Mouse (Mus musculus): ENCODE results near the gene Il17re.
A peak's percentile ranks its signal among the peaks of the same experiment; 100 is the strongest.

Gene Il17re

DNA sequence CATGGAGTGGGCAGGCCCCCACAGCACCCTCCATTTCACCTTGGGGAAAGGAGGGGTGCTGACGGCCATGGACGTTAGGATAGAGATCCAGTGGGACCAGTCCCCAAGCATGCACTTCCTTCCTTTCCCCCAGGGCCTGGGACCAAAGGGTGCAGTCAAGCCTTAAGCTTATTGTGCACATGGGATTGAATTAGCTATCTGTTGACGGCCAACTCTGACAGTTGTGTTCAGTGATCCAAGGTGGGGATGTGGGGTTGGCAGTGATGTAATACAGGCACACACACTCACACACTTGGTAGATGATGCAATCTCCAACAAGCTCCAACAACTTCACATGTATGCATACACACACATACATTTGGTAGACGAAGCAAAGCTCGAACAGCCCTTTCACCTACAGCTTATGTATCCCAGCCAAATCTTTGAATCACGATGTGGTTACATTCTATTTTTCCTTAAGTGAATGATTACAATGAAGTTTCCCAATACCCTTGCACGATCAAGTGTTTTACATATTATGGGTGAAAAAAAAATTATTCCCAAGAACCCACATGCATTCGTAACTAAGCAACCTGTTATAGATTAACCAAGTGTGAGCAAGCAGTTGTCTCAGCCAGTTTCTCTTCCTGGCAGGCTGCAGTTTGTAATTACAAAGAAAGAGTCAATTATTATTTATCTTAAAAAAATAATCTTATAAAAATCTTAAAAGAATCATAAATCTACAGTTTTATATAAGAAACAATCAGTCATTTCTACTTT lies 13.9 kb upstream of the Il17re start:
- DNase-seq = no peak

DNA sequence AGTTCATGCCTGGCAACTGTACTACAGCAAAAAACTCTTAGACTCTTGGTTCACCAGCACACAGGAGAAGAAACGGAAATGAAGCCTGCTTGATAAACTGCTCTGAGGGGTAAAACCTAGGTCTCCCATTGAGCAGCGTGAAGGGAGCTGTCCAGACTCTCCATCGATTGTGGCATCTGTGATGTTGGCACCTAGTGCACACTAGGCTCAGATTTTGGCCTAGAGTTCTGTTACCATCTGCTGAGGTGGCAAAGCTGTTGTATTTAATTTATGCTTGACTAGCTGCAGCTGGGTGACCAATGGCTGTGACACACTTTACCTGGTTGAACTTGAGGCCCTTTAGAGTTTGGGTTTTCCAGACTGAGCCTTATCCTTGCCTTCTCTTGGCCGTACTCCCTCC lies 10.6 kb upstream of the Il17re start:
- DNase-seq = peak; percentile 56

DNA sequence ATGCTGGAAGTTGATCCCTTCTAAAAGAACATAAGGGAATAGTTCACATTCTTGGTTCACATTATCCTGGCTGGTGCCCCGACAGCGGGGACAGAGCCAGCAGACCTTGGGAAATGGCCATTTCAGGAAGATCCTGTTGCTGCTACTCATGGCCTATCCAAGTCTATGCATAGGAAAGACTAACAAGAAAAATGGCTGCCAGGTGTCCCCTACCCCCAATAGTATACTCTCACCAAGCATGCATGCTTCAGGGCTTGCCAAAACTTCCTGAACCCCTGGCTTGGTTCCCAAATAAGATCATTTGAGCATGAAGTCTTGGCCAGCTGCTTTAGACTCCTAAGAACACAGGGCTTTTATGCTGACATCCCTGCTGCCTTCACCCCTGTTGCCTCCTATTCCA lies 6.4 kb upstream of the Il17re start:
- no peak for DNase-seq

DNA sequence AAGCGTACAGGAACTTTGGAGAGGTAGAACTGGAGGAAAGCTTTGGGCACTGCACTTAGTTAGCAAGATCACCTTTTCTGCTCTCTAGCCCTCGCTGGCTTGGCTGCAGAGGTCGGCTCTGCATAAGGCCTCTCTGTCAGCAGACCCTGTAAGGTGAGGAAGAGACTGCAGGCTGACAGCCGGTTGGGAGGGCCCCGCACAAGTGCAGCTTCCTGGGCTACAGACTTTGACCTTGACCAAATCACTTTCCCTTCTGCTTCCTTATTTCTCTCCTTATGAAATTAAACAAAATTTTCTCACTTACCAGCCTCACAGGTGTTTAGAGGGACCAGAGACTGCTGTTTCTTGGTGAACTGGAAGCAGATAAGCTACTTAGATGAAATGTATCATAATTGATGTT lies 3.3 kb upstream of the Il17re start:
- no peak for DNase-seq

DNA sequence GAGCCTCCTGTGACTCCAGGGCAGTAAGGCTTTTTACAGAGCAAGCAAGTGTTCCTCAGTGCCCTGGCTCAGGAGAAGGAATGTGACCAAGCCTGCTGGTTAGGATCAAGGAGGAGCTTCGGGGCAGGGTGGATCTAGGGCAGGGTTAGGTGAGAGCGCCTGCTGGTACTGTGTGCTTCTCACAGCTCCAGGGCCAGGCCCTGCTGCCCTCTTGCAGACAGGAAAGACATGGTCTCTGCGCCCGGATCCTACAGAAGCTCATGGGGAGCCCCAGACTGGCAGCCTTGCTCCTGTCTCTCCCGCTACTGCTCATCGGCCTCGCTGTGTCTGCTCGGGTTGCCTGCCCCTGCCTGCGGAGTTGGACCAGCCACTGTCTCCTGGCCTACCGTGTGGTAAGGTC lies 351 bp downstream of the Il17re start:
- peak; percentile 60 for DNase-seq

DNA sequence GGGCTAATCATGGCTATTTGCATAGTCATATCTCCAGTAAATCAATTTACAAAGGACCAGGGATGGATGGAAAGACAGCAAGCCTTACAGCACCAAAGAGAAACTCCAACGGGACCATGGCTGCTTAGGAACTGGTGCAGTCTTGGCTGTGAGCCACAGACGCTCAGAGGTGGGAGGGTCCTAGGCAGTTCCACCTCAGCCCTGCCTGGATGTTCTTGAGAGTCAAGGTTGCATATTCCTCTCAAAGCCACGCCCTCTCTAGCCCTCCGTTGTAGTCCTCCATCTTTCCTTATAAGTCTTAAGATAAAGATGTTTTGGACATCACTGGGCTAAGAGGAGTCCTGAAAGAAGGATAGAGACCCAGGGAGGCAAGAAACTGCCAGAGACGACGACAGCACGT lies 5.8 kb downstream of the Il17re start:
- DNase-seq = no peak

DNA sequence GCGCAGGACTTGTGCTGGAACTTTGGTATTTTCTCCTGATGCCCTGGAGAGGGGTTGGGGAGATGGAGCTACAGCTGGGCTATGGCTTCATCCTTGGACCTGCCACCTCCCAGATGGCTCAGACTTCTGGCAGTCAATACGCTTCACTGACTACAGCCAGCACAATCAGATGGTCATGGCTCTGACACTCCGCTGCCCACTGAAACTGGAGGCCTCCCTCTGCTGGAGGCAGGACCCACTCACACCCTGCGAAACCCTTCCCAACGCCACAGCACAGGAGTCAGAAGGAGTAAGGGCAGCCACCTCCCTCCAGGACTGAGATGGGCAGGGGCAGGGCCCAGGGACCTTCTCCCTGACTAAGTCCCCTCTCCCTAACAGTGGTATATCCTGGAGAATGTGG lies 7.3 kb downstream of the Il17re start:
- no peak for DNase-seq

DNA sequence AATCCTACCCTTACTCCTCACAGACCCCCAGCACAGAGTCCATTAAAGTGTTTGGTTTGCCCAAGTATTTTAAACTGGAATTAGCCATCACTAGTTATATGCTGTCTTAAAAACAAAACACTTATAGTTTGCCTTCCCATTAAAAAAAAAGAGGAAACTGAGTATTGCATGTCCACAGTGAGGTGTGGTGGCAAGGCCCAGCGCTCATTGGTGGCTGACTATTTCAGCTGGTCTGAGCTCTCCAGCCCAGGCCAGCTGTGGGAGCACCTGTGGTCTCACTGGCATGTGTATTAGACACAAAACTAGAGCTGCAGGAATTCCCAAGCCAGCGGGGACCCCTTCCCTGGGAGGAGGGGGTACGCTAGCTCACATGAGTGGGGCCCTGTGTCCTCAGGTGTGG lies 10.2 kb downstream of the Il17re start:
- DNase-seq = no peak

DNA sequence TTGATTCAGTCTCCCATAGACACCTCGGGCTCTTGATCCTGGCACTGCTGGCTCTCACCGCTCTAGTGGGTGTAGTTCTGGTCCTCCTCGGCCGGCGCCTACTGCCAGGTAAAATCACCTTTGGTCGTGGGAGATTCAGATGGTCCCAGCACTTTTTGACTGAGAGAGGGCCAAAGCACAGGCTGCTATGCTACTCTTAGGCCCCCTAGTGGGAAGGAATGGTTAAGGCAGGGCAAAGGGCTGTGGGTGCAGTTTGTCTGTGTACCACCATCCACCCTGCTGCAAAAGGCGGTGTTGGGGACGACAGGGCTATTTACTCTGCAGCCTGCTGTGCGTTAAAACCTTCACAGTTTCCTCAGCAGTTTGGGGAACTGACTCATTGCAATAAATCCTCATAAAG lies 10.7 kb downstream of the Il17re start:
- peak; percentile 77 for DNase-seq

DNA sequence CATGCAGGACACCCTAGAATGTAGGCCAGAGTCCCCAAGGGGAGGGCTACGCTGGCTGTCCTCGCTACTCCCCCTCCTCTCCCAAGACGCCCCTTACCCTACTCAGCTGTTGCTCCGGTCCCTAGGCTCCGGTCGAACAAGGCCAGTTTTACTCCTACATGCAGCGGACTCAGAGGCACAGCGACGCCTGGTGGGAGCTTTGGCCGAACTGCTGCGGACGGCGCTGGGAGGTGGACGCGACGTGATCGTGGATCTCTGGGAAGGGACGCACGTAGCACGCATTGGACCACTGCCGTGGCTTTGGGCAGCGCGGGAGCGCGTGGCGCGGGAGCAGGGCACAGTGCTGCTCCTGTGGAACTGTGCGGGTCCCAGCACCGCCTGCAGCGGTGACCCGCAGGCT lies 11.1 kb downstream of the Il17re start:
- peak; percentile 84 for DNase-seq

DNA sequence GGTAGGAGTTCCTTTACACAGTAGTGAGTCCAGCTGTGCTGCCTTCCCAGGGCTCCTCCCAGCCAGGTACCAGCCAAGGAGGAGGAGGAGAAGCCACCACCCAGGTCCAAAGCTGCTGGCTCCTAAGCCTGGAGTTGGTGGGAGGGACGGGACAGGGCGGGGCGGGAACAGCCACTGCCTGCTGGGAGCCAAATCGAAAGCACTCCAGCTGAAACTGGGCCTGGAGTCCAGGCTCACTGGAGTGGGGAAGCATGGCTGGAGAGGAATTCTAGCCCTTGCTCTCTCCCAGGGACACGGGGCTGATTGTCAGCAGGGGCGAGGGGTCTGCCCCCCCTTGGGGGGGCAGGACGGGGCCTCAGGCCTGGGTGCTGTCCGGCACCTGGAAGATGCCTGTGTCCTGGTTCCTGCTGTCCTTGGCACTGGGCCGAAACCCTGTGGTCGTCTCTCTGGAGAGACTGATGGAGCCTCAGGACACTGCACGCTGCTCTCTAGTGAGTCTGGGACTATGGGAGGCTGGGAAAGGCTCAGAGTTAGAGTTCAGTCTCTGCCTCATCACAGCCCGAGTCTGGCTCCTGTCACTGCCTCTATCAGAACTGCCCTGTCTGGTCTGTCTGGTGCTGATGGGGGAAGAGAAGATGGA lies 13.1 kb downstream of the Il17re start, which contains the start of gene Il17rc:
Gene Il17rc (plus strand): TSS at position 131 of the 640 bp plus-strand sequence.
- peak; percentile 41 for DNase-seq

DNA sequence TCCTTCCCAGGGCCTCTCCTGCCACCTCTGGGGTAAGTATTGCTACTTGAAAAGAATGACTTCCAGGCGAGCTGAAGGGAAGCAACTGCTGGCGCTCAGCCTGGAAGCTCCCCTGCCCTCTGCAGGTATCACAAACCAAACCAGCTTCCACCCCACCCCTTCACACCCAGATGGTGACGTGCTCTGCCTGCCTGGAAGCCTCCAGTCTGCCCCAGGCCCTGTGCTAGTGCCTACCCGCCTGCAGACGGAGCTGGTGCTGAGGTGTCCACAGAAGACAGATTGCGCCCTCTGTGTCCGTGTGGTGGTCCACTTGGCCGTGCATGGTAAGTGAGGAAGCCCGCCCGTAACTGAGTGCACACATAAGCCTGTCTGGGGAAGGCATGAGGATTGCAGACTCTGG lies 13.8 kb downstream of the Il17re start:
- no peak for DNase-seq

DNA sequence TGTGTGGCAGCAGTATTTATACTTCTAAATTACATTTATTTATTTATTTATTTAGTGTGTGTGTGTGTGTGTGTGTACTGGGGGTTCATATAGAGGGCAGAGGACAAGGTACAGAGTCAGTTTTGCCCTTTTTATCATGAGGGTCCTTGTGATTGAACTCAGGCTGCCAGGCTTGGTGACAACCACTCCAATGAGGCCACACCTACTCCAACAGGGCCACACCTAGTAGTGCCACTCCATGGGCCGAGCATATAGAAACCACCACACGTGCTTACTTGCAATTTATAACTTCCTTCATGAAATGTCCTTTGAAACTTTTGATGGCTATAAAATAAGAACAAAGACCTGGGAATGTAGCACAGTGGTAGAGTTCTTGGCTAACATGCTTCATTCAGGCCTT lies 15.0 kb downstream of the Il17re start:
- DNase-seq = no peak

DNA sequence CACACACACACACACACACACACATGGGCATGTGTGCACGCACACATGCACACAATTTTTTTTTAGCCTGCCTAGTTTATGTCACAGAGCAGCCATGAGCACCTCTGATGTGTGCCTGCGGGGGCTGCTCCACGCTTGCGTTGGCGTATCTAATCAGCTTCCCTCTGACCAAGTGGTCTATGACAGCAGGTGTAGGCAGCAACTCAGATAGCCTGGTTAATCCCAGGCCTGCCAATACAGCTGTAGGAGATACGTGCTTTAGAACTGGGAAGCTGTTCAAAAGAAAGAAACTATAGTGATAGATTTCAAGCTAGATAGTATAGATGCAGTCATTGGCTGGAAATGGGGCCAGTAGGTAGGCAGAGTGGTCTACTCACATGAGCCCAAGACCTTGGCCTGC lies 15.4 kb downstream of the Il17re start:
- DNase-seq = no peak

DNA sequence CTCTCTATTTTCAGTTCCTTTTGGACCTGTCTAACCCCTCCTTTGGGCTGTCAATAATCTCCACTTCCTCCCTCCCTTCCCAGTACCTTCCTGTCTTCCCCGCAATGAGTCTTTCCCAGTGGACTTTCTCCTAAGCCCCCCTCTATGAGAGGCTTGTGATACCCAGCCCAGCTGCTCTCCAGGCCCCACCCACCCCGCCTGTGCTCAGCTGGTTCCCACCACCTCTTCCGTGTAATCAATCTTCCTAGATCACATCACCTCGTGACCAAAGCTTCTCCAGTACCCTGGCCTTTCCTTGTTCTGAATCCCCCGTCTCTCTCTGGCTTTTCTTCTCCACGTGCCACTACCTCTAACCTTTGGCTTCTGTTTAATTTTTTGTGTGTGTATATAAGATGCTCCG lies 19.1 kb downstream of the Il17re start:
- DNase-seq = no peak

DNA sequence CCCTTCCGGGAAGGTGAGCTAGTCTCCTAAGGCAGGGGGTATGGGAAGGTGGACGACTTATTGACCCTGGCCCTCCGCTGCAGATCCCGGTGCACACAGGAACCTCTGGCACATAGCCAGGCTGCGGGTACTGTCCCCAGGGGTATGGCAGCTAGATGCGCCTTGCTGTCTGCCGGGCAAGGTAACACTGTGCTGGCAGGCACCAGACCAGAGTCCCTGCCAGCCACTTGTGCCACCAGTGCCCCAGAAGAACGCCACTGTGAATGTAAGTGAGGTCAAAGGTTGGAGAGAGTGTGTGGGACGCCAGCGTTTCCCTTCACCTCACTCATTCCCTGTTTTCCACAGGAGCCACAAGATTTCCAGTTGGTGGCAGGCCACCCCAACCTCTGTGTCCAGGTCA lies 20.6 kb downstream of the Il17re start:
- DNase-seq = peak; percentile 36

DNA sequence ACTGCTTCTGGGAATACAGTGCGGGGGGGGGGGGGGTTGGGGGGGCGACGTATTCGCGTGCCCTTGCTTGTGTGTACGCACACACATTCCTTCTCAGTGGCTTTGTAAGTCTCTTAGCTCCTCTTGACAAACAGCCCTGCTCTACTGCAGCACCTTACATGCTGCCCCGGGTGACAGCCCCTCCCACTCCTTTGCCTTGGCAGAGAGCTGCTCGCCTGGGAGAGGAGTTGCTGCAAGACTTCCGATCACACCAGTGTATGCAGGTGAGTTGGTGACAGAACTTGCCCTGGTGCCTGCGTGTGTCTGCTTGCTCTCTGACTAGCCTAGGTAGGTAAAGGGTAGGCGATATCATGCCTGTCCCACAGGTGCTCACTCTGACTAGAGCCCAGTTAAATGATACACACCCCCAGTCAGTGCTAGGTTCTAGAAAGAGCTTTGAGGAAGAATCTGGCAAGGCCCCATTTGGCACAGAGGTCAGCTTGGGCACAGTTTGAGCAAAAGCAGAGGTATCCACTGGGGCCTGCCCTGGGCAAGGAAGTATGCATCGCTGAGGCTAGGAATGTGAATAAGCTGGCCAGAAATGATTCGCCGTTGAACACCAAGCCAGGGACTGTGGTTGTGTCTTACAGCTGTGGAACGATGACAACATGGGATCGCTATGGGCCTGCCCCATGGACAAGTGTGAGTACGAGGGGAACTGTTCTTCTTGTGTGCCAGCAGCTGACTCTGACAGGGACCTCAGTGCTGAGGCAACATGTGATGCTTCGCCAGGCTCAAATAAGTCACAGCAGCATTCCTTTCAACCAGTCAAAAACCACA lies 22.5 kb downstream of the Il17re start:
- peak; percentile 48 for DNase-seq

DNA sequence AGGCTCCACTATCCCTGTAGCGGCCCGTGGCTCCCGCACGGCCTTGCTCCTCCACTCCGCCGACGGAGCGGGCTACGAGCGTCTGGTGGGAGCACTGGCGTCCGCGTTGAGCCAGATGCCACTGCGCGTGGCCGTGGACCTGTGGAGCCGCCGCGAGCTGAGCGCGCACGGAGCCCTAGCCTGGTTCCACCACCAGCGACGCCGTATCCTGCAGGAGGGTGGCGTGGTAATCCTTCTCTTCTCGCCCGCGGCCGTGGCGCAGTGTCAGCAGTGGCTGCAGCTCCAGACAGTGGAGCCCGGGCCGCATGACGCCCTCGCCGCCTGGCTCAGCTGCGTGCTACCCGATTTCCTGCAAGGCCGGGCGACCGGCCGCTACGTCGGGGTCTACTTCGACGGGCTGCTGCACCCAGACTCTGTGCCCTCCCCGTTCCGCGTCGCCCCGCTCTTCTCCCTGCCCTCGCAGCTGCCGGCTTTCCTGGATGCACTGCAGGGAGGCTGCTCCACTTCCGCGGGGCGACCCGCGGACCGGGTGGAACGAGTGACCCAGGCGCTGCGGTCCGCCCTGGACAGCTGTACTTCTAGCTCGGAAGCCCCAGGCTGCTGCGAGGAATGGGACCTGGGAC lies 24.3 kb downstream of the Il17re start:
- DNase-seq = peak; percentile 77

DNA sequence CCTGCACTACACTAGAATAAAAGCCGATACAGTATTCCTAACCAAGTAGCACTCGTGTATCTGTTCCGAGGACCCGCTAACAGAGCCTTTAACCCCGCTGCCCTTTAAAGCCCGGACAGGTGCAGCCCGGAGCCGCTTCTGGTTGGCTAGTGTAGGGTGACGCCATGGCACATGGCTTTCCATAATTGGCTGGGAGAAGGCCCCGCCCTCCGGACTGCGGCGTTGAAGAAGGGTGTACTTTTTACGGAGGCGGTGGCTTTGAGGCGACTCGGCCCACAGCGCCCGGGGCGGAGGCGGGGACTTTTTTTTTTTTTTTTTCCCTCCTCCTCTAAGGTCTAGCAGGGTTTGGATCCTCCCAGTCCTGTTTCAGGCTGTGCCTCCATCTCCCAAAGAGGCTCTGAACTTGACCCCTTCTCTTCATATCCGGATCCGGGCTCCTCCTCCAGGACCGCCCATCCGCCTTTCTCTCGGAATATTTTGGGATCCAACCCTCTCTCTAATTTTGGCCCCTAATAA lies 24.9 kb downstream of the Il17re start, which contains the start of gene Creld1:
Gene Creld1 (plus strand): TSS at position 198 of the 516 bp plus-strand sequence.
- peak; percentile 98 for DNase-seq

DNA sequence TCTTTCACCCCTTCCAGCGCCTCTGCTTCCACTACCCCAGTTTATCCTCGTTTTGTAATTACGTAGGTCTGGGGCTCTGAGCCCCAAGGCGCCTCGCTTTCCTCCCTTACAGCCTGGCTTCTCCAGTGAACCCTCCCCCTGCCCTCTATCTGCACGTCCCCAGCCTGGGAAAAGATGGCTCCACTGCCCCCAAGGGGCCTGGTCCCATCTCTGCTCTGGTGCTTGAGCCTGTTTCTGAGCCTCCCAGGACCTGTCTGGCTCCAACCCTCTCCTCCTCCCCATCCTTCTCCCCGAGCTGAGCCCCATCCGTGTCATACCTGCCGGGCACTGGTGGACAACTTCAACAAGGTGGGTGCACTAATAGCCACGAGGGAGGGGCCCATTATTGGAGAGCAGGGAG lies 25.4 kb downstream of the Il17re start:
- DNase-seq = peak; percentile 75

DNA sequence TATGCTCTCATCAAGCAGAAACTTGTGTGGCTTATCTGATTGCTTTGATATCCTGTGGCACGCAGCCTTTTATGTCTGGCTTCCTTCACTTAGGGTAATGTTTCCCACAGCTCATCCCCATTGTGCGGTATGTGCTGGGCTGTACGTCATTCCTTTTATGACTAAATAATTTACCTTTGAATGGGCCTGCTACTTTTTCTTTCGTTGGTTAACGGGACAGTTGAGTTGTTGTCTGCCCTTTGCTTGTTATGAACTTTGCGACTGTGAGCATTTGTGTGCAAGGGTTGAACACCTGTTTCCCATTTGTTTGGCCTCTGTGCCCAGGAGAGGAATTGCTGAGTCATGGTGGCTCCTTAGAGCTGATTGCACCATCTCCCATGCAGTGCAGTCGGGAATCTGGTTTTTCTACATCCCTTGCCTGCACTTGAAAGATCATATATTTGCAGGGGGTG lies 28.9 kb downstream of the Il17re start:
- no peak for DNase-seq

DNA sequence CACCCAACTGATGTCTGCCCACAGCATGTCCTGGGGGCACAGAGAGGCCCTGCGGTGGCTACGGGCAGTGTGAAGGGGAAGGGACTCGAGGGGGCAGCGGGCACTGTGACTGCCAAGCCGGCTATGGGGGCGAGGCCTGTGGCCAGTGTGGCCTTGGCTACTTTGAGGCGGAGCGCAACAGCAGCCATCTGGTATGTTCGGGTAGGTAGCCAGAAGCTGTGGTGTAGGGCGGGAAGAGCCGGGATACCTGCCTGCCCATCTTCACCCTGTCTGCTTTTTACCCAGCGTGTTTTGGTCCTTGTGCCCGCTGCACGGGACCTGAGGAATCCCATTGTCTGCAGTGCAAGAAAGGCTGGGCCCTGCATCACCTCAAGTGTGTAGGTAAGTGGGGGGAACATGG lies 31.1 kb downstream of the Il17re start:
- DNase-seq = no peak
